Mouse (Mus musculus) lung, postnatal 10 days (tissue): Measurements from ENCODE around the gene Prcp.
"Not testable (repeated sequence)": the region's sequence is repeated elsewhere in the genome, so short reads cannot be mapped to it uniquely, and the experiment has no call there.

Experiments used
- DNase-seq: peaks from one replicate; pipeline ENCODE4 v3.0.0; 2021

Prcp gene

DNA sequence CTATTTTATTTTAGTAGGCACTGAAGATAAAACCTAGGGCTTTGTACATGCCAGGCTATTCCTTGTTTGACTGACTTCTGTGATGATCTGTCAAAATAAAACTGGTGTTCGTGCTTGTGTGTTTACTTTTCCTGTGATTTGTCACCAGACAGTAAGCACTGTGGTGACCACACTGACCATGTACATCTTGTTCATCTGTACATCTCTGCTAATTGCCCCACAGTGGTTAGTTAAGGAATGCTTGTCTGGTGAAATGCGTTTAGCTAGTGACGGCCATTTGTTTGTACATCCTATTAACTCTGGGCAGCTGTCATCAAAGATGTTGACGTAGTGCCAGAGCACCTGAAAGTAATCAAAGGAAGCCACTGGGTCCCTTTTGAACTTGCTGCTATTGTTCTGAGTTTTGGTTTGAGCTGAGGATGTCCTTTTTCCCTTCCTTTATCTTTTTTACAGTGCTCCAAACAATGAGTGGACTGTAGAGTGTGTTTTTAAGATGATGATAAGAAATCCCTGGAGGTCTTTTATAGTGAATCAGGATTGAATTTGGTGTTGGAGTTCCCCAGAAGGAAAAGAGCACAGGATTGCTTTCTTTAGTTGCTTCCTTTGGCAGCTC is 16.5 kb downstream of the Prcp start:
- DNase-seq = peak; percentile 35

DNA sequence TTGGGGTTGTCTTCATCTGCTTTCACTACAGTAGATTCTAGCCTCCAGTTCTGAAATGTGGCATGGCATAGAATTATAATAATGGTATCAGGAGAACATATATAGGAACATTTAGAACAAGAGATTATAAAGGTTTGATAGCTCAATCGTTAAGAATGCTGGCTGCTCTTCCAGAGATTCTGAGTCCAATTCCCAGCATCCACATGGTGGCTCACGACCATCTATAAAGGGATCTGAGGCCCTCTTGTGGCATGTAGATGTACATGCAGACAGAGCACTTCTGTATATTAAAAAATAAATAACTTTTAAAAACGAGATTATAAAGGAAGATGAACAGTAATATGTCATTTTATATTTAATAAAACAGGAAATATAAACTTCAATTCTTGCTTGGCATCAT is 19.2 kb downstream of the Prcp start:
- DNase-seq = no peak

DNA sequence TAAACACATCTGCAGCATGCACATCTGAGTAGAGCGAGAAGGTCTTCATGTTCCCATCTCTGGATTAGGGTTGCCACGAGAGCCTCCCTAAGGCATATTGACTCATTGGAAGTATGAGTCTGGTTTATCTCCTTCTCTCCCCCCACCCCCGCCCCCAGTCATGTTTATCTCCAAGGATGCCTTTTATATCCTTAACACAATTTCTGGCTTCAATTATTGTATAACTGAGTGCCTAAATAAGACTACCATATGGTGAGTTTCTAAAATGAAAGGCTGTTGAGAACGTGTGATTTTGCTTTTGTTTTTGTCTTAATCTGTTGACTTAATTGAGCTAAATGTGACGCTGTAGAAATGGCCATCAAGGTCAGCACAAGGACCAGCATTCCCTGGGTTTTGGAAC is 21.8 kb downstream of the Prcp start:
- no peak for DNase-seq

DNA sequence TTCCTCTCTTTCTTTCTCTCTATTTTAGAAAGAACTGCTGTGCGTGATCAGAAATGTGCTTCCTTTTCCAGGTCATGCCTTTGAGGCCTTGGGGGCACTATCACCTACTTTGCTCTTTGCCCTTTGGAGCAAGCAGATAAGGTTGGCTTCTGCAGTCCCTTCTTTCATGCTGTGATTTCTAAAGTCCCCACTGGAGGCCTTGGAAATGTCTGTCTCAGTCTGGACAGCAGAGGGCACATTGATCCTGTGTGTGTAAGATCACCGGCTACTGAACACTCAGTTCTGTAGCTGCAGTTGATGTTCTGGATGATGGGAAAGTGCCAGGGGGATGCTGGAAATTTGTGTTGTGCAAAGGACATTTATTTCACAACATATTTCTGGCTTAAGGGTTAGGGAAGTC is 22.8 kb downstream of the Prcp start:
- peak; percentile 46 for DNase-seq

DNA sequence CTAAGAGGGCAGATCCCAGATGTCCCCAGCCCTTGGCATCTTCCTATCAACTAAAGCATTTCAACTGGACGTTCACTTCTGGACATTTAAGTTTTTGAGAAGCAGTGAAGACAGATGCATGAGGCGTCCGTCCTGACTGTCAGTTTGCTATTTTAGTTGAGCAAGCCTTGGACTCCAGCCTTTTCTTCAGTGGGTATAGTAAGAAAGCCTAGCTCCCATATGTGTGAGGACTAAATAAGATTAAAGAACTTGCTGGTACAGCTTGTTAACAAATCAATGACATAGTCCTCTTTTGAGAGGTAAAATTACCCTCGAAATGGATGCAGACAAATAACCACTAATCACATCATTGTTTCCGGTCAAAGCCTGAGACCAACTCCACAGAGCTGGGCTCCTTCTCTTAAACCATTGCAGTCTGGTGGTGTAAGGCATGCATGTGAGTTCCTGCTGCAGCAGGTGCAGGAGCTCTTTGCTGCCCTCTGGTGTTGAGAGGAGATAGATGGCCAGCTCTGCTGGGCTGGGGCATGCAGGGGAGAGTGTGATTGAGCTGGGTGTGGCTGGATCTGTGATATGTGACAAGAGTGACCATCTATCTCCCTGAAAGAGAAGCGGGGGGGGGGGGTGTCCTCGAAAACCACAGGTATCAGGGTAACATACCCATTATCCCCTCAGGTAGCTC is 29.2 kb downstream of the Prcp start:
- DNase-seq = peak; percentile 82

DNA sequence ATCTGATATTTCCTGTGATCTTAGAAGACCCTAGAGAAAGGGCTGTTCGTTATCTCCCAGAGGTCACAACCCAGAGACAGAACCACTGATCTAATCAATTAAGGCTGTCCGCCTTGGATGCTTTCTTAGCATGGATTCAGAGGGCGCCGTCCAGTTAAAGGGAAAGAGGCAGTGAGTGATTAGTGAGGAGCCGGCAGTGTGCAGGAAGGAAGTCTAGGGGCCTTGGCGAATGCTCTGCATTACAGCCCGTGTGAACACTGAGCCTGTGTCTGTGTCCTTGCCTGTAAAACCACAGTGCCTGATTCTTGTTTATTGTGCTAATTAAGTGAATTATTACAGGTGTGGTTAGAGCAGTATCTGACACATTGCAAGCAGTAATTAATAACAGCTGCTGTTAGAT is 30.0 kb downstream of the Prcp start:
- DNase-seq = not testable (repeated sequence)

DNA sequence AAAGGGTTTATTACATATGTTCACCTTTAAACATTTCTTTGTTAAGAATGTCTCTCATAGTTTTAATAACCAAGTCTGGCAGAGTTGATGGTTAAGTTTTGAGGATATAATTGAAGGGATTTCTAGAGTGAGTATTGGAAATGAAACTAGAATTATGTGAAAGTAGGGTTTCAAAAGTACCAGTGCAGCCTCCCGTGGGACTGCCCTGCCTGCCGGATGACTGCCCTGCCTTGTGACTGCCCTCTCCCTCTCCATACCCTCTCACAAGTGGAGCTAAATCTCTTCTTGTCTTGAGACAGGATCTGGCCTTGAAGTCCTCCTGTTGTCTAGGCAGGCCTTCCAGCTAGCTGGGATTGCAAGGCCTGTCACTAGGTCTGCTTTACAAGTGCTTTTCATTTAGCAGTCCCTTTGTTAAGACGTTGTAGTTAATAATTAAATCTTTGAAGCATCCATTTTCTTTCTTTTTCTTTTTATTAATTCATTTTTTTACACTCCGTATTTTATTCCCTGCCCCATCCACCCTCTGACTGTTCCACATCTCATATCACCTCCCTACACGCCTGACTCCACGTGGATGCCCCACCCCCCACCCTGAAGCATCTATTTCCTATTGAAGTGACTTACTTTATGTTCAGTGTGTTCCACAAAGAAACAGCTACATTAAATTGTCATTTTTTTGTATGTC is 46.0 kb downstream of the Prcp start:
- no peak for DNase-seq

DNA sequence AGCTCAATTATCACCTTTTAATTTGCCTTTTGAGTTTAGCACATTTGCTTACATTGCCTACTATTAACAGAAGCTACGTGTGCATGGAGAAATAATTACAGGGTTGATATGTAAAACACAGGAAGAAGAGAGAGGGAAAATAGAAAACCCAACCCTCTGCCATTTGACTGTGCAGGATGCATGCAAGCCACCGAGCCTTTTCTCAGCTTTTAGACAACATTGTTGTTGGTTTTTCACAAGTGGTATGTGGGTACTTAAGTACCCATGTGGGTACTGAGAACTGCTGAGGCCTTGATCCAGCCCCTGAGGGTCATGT is 46.5 kb downstream of the Prcp start:
- DNase-seq = no peak

DNA sequence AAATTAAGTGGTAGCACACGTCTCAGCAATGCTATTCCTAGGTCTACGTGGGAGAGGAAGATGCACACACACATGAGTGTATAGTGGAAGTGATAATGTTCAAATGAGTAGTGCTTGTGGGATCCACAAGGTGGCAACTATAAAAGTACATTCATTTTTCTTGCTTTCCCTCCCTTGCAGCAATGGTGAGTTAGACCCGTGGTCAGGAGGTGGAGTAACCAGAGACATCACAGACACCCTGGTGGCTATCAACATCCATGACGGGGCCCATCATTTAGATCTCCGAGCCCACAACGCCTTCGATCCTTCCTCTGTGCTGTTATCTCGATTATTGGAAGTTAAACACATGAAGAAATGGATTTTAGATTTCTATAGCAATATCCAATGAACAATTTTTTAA is 58.5 kb downstream of the Prcp start:
- no peak for DNase-seq

DNA sequence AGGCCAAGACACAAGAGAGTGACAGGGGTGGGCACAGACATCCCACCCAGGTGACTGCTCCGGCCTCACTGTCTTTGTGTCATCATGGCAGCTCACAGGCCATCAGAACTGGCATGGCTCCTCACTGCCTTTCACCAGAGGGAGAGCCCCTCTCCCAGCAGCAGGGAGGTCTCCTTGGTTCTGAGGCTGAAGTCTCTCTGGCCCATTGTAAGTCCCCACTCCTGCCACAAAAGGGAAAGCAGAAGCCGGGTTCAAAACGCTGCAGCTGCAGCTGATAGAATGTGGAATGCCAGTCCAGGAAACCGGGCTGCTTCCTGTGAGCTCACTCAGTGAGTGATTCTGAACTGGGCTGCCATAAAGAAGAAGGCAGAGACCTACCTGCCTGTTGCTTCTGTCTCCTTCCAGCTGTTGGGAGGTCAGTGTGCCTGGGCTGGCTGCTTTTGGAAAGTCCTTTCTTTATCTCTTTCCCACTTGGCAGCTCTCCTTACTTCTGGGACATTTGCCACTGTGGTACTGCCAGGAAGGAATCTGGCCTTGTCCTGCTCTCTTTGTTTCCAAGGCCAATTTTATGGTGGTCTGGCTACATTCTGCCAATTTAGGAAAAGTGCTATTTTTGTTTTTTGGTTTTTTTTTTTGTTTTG is 59.2 kb downstream of the Prcp start:
- DNase-seq = peak; percentile 16

DNA sequence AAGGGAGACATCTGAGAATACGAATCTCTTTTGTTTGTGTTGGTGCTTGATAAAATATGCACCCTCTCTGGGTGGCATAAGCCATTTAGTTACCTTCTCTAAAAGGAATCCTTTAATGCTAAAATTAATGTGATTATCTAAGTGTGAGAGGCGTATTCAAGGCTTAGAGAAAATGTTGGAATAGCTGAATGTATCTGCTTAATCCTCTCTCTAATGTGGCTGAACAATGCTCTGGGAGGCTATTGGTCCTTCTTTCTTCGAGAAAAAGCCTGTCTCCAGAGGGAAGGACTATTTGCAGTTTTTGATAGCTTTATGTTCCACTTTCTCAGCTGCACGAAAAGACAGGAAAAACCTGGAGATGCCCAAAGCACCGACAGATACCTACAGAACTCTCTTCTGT is 62.5 kb downstream of the Prcp start:
- DNase-seq = no peak

DNA sequence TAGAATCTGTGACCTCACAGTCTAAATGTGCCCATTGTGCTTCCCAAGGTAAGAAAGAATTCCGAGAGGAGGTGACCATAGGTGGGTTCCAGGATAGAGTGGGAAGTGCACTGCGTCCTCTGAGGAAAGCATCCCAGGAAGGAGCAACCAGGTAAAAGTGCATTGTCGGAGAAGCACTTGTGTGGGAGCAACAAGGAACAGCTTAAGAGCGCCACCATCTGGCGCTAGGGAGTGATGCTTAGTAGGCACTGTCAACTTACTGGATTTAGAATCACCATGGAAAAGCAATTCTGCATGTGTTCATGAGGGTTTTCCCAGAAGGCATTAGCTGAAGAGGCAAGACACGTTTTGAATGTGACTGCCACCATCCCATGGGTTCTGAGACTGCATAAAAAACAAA is 63.7 kb downstream of the Prcp start:
- DNase-seq = peak; percentile 11

DNA sequence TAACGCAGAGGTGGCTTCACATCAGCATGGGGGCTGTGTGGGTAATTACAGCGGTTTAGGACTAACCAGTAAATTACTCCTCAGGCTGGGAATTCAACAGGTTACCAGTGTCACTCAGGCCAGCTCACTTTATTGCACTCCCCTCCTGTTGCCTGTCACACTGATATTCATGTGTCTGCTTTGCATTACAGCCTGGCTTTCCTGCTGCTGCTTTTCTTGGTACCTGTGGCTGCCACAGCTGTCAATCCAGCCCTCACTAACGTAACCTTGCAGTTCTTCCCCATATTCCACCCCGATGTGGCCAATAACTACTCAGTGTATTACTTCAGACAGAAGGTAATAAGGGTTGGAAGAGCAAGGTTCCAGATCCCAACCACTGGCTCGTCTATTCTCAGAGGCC is 65.5 kb downstream of the Prcp start:
- no peak for DNase-seq

DNA sequence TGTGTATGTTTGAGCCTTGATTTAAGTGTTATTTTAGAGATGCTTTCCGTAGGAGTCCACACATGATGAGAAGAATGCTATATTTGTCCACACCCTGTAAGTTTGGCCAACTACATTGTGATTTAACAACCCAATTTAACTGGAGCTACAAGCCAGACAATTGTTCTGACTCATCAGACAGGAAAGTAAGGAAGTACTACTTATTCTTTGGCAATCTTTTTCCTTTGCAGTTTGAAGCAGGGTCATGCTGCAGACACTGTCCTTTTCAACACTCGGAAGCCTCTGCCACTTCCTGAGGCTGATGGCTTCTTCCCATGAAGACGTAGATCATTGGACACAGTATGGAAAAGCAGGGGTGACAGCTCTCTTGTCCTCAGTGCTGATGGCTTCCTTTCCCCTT is 76.5 kb downstream of the Prcp start:
- peak; percentile 34 for DNase-seq

DNA sequence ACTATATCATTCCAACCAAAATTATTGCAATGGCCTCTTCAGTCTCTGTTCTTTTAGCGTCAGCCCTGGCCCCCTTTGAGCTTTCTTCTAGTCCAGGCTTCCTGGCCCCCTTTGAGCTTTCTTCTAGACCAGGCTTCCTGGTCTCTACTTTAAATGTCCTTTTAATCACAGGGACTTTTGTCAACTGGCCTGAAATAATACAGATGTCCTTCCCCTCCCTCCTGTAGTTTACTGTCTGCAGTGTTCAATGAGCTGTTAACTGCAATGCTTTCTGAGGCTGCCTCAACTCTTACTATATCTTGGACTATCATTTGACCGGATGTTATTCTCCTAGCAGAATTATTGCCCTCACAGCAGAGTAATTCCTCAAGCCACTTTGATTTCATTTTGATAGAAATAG is 77.9 kb downstream of the Prcp start:
- DNase-seq = no peak

DNA sequence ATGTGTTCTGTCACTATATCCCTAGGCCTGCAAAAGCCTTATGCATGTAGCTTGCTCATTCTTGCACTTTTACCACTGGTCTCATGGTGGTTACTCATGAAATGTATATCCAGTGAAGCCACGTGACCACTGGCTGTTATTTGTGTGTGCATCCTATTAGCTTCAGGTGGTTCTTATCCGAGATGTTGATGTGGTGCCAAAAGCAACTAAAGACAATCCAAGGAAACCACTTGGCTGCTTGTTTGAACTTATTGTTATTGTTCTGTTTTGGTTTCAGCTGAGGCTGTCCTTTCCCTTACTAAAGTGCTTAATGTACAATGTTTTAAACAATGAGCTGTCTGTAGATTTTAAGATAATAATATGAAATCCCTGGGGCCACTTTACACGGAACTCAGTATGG is 85.5 kb downstream of the Prcp start:
- DNase-seq = peak; percentile 9

DNA sequence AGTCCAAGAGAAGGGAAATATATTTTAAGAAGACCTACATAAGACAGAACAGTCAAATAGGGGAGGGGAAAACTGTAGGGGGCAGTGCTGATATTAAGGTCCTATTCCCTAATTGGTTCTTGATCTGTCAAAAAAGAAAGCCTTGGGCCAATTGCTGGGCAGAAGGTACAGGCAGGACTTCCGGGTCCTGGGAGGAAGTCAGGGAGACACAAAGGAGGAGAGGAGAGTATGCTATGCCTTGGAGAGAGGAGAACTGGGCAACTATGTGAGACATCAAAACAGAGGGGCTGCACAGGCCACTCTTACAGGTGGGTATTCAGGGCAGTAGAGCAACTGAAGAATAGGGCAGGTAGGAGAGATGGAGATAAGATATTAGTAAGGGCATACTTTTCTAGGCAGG is 87.6 kb downstream of the Prcp start:
- no peak for DNase-seq

DNA sequence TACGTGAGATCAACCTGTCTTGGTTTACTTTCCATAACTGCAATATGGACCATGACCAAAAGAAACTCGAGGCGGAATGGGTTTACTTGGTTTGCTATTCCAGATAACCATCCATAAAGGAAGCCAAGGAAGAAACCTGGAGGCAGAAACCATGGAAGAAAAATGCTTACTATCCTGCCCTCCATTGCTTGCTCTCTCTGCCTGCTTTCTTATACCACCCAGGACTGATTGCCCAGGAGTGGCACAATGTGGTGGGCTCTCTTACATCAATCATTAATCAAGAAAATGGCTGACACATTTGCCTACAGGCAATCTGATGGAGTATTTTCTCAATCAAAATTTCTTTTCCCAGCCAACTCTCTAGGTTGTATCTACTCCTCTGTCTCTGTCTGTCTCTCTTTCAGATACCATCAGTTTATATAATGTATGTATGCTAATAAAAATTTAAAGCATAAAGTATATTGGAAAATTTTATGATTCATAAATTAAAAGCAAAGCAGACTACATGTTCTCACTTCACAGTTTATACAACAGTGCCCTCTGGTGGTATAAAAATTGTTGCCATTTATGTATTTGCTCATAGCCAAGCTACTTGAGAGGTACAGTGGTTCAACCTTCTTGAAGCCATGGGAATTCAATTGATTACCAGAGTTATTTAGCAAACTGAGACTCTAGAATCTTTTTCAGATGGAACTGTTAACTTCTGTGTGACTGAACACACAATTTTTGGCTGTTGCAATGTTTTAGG is 90.7 kb downstream of the Prcp start:
- DNase-seq = peak; percentile 63

DNA sequence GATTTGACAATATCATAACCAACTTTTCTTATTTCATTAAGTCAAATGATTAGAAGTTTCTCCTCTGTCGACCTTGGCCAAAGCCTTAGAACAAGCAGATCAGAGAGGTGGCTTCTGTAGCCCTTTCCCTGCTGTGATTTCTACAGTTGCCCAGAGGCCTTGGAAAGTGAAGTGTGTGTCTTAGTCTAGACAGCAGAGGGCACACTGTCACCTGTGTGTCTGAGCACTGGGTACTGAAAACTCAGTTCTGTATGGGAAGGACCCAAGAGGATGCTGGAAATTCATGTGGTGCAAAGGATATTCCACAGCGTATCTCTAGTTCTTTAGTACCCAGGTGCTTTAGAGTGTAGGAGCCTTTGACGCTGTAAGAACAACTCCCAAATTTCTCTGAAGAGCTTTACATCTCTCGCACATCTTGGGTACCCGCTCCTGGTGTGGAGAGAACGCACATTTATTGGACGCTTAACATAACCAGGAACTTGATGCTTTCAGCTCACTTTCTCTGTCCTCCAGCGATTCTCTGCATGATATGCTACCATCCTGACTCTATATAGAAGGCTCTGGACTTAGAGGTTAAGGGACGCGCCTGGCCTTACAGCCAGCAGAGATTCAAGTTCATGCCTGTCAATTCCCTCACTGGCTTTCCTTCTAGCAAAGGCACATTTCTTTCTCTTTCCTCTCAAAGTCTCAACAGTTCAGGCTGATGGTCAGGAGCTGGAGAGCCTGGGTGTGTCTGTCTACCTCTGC is 93.3 kb downstream of the Prcp start:
- DNase-seq = peak; percentile 31

DNA sequence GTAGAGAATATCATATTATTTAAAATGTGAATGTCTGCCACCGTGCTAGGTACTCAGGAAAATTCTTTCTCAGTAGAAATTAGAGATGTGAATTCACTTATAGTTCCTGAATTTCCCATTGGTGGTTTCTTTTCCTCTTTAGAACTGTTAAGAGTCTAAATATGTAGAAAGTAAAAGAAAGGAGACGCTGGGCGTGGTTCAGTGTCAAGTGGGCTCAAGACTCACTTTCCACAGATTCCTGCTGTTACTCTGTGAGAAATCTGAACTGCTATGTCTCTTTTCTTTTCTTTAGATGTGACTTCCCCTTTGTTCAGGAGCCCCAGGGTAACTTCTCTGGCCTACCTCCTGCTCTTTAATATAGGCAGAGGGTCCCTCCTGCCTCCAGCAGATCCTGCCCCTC is 103.2 kb downstream of the Prcp start:
- no peak for DNase-seq

DNA sequence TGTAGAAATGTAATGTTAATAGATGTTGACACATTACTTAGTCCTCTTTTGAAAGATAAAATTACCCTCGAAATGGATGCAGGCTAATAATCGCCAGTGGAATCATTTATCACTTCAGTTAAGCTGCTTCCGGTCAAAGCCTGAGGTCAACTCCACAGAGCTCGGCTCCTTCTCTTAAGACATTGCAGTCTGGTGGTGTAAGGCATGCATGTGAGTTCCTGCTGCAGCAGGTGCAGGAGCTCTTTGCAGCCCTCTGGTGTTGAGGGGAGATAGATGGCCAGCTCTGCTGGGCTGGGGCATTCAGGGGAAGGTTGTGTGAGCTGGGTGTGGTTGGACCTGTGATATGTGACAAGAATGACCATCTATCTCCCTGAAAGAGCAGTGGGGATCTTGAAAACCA is 104.0 kb downstream of the Prcp start:
- no peak for DNase-seq

DNA sequence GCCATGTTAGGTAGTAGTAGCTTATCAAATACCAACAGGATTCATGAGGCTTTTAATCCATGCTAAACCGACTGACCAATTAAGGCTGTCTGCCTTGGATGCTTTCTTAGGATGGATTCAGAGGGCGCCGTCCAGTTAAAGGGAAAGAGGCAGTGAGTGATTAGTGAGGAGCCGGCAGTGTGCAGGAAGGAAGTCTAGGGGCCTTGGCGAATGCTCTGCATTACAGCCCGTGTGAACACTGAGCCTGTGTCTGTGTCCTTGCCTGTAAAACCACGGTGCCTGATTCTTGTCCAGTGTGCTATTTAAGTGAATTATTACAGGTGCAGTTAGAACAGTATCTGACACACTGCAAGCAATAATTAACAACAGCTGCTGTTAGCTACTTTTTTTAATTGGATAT is 104.5 kb downstream of the Prcp start:
- DNase-seq = not testable (repeated sequence)

DNA sequence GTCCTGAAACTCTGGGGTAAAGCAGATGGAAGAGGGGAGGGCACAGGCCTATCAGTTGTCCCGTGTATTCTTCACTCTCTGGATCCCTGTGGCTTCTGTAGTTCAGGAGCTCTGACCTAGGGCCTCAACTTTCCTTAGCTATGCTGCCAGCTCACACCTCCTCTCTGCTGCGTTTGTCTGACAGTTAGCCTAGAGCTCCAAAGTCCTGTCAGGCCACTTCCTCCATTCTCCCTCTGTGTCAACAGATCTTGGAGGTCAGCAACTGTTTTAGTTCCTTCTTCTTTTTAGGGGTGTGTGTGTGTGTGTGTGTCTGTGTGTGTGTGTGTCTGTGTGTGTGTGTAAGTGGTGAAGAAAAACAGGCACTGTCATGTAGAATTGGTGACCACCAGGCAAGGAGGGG is 106.5 kb downstream of the Prcp start:
- DNase-seq = no peak
